Mouse (Mus musculus): ENCODE measurements at regions not wholly inside any gene's neighbourhood (a gene's known extent, or its start where the extent isn't known, plus 50 kb on each side); places are given as distances from the start of the nearest gene placed in this dataset.

DNA sequence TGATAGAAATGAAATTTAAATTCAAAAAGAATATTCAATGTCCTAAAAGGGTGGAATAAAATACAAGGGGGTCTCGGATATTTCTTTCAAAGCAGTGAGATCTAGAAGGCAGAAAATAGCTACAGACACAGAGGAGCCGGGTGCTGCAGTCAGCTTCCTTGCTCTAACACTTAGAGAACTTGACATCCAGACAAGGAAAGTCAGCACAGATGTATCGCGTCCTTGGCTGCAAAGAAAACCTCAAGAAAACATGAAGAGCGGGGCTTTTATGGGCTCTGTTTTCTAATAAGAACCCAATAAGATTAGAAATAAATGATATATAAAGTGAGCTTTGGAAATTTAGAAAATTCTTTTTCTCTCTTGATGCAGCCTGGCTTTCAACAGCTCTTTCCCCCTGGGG is 53.1 kb upstream of the Glis3 start:
- no peak for DNase-seq (ENCODE audit: low spot score in 2 of 2)

DNA sequence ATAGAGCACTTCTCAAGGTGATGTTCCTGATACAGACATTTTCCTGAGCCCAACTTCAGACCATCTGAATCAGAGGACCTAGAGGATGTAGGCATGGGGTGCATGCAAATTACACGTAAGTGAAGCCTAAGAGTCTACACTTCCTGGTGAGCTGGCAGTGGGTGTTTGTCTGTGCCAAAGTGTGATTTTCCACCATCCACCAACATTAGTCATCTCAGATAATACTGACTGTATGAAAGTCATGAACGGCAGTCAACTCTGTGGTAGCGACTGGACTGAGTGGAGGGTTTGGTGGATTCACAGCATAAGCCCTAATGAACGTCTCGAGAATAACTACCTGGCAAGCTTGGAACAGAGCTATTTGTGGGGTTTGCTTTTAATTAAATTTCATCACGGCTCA is 53.9 kb upstream of the Glis3 start:
- no peak for DNase-seq (ENCODE audit: low spot score in 2 of 2)

- DNase-seq (ENCODE audit: low spot score in 2 of 2), result peak; percentile 55 to 77
Measured at GRCm38 (mm10) chr19:28743176-28743793, 63.4 kb upstream of the Glis3 start.

DNA sequence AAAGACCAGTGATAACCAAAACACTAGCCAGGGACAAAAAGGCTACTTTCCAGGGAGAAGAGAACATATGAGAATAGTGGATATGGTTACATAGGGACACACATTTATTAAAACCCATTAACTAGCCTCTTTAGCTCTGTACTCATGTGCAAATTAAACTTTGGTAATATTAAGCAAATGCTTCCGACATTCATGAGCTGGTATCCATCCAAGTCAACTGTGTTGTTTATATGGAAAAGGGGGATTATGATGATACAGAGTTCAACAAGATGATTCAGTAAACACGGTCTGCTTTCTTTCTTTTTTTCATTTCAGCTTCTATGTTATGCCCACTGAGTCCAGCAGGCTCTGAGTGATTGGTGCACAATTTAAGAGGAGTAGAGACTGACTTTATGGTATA is 65.2 kb upstream of the Glis3 start:
- DNase-seq (ENCODE audit: low spot score in 2 of 2), result no peak

GRCm38 (mm10) chr19:28745534-28745933 is 65.7 kb upstream of the Glis3 start:
- DNase-seq (ENCODE audit: low spot score in 2 of 2), result peak in 1 of 2 experiments; percentile 12

DNA sequence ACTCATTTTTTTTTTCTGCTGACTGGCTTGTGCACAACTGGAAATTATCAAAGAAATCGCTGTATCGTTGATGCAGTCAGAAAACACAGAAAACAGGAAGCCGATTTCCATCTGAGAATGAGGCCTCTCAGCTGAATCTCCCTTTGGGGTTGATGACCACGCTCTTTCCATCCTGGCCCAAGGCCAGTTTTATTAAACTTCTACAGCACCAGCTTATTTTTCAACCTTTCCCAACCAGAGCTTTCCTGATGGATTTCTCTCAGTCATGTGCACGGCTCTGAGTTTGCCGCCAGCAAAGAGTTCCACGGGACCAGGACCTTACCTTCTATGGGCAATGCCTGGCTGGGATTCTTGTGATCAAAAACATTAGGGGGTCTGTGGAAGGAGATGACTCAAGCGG is 71.2 kb upstream of the Glis3 start:
- DNase-seq (ENCODE audit: low spot score in 2 of 2), result no peak

GRCm38 (mm10) chr19:28758854-28759253 is 76.0 kb upstream of the Slc1a1 start:
- DNase-seq (ENCODE audit: low spot score in 2 of 2), result no peak

DNA sequence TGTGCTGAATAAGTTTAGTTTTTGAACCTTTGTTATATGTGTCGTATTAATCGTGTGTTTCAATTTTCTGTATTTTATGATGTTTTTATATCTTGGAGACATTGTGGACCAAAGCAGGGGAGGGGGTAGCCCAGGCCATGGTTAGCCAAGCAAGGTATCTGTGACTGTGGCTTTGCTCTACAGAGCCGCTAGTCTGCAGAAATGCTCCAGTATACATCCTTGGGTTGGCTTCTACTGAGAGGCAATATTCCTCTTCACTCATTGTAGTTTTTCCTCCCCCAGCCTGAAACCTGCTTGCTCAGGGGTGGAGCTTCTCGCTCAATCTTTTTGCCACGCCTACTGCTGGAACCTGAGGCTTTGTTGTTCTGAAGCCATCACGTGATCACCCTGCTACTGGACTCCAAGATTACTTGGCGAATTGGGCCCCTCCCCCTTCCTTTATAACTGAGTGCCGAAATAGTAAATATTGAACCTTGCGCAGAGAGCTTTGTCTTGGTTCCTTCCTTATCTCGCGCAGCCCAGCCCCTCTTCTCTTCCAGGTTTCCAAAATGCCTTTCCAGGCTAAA is 70.0 kb upstream of the Slc1a1 start:
- no peak for DNase-seq (ENCODE audit: low spot score in 2 of 2)

DNA sequence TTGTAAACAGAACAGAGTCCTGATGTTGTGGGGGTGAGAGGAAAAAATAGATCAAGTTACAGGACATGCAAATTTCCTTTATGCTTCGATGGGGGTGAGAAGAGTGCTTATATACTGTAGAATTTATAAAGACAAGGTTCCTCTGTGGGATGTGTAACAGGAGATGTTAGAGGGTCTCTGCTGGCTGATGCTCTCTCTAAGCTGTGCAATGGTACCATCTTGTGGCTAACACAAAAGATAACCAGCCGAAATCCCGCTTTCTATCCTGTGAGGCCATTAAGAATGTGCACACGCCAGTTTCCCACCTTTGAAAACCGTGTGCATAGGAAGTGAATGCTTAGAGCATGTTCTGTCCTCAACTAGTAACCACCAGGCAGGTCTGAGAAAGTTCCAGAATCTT is 66.6 kb upstream of the Slc1a1 start:
- DNase-seq (ENCODE audit: low spot score in 2 of 2), result no peak

DNA sequence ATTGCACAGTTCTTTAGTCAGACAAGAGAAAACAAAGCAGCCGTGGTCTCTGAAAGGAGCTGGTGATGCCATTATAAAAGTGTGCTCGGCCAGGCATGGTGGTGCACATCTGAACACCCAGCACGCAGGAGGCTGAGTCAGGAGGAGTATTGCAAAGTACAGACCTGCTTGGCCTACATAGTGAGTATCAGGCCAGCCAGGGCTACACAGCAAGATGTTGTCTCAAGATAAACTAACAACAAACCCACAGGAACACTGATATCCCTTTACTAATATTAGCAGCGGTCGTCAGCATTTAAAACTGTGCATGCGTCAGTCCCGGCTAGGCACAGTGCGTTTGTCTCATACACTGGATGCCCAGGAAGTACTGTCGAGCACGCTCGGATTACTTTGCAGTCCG is 64.4 kb upstream of the Slc1a1 start:
- no peak for DNase-seq (ENCODE audit: low spot score in 2 of 2)

GRCm38 (mm10) chr19:28771836-28772235 is 63.0 kb upstream of the Slc1a1 start:
- DNase-seq (ENCODE audit: low spot score in 2 of 2), result no peak

GRCm38 (mm10) chr19:28772840-28773570 is 61.8 kb upstream of the Slc1a1 start:
- DNase-seq (ENCODE audit: low spot score in 2 of 2), result no peak

GRCm38 (mm10) chr19:28776868-28777267 is 58.0 kb upstream of the Slc1a1 start:
- DNase-seq (ENCODE audit: low spot score in 2 of 2), result peak in 1 of 2 experiments; percentile 24

DNA sequence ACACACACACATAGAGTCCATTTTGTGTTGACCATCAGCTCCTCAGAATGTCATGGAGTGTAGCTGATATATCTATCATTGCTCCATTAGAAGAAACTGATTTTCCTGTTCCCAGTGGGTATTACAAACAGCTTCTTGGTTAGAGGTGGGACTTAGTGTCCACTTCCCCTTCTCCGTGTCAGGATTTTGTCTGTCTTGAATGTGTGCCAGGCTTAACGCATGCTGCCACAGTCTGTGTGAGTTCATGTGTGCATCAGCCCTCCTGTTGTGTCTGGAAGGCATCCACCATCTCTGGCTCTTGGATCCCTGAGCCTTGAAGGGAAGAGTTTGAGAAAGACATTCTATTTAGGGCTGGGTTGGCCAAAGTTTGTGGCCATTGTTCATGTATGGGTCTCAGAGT is 57.2 kb upstream of the Slc1a1 start:
- DNase-seq (ENCODE audit: low spot score in 2 of 2), result no peak

DNA sequence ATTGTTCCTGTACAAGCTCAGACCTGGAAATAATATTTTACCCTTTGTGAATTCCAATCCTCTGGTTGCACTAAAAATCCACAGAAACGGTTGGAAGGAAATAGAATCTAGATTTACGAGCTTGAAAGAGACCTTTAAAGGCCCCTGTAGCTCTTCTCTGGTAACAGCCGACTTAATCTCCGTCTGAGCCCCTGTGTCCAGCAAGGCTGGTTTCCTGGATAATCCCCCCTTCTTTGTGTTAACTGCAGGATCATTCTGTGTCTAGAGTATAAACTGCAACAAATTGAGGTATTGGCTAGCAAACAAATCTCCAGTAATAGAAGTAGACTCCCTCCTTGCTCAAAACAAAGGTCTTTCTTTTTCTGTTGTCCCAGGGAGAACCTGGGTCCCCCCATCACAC is 56.5 kb upstream of the Slc1a1 start:
- DNase-seq (ENCODE audit: low spot score in 2 of 2), result no peak

- DNase-seq (ENCODE audit: low spot score in 2 of 2), result no peak
Measured at GRCm38 (mm10) chr19:28781971-28782370, 52.9 kb upstream of the Slc1a1 start.

Measured in heart, adult 9 months (tissue).